Comparison of ENCODE assay signal across 11 mouse cellular contexts in genomic region chr11:5062860-5063505, GRCm38 (mm10). TPM values are rescaled to one million over a fixed set of nuclear protein-coding genes. Genes with fewer than 3 reads are reported as not detected.
DNase-seq lines count a peak whose midpoint lies in the region; ATAC-seq lines count a peak whose summit lies in the region.
"Had no signal": no experiment of that assay in that cellular context is flagged by ENCODE, and none has a peak within 500 bp of the region (broad histone marks: within the 10 kb centered on the region; RNA-seq: fewer than 3 reads in every experiment).

No protein-coding gene starts in this region.

- H3K27me3 ChIP-seq in heart, embryonic 12.5 days (replicated peaks), result peaks cover 61% of the 10 kb centered on the region
- H3K27me3 ChIP-seq in embryonic facial prominence, embryonic 14.5 days (replicated peaks; ENCODE audit: control insufficient read depth, insufficient read depth, low read length), result peaks cover 59% of the 10 kb centered on the region
- peaks cover 67% of the 10 kb centered on the region for H3K27me3 ChIP-seq in midbrain, embryonic 11.5 days (ENCODE audit: control insufficient read depth, insufficient read depth, low read length)

- H3K4me2 ChIP-seq in heart, embryonic 12.5 days, result 0 out of 2 replicates have a peak overlapping the region, but pooled peaks have one; percentile 78
- H3K4me2 ChIP-seq in embryonic facial prominence, embryonic 14.5 days (ENCODE audit: low read depth, low read length), result peak overlapping the region; percentile 80; the same call in 1 of the 2 replicates
- no peak overlapping the region for H3K4me2 ChIP-seq in midbrain, embryonic 11.5 days

- no peak overlapping the region for H3K9ac ChIP-seq in heart, embryonic 12.5 days
- H3K9ac ChIP-seq in embryonic facial prominence, embryonic 14.5 days (ENCODE audit: low read depth, low read length), result no peak overlapping the region
- H3K9ac ChIP-seq in midbrain, embryonic 11.5 days (ENCODE audit: low read length), result no peak overlapping the region

- H3K27ac ChIP-seq in heart, embryonic 12.5 days (ENCODE audit: poor library complexity, severe bottlenecking), result no peak overlapping the region
- no peak overlapping the region for H3K27ac ChIP-seq in embryonic facial prominence, embryonic 14.5 days (replicated peaks; ENCODE audit: low read depth, low read length)
- no peak overlapping the region for H3K27ac ChIP-seq in midbrain, embryonic 11.5 days (ENCODE audit: low read depth, low read length)

- no peaks in the 10 kb centered on the region for H3K9me3 ChIP-seq in heart, embryonic 12.5 days (replicated peaks)
- H3K9me3 ChIP-seq in embryonic facial prominence, embryonic 14.5 days (ENCODE audit: control insufficient read depth, low read length), result no peaks in the 10 kb centered on the region
- H3K9me3 ChIP-seq in midbrain, embryonic 11.5 days (ENCODE audit: control insufficient read depth, low read length), result no peaks in the 10 kb centered on the region; the same call in 1 of the 2 replicates

- peaks cover 10% of the 10 kb centered on the region; the same call in 1 of the 2 replicates for H3K36me3 ChIP-seq in heart, embryonic 12.5 days
- H3K36me3 ChIP-seq in embryonic facial prominence, embryonic 14.5 days (ENCODE audit: control insufficient read depth, insufficient read depth, low read length), result peaks cover 13% of the 10 kb centered on the region
- peaks cover under 1% of the 10 kb centered on the region; the same call in 1 of the 2 replicates for H3K36me3 ChIP-seq in midbrain, embryonic 11.5 days (ENCODE audit: control insufficient read depth, insufficient read depth, low read length)

- 74% methylated on average over 13 of the region's 13 CpGs for WGBS in heart, embryonic 12.5 days
- WGBS in embryonic facial prominence, embryonic 14.5 days, result 69% methylated on average over 12 of the region's 13 CpGs
- WGBS in midbrain, embryonic 11.5 days, result 64% methylated on average over 13 of the region's 13 CpGs

- peaks cover 64% of the 10 kb centered on the region for H3K4me1 ChIP-seq in heart, embryonic 12.5 days (replicated peaks)
- H3K4me1 ChIP-seq in embryonic facial prominence, embryonic 14.5 days (ENCODE audit: control insufficient read depth, insufficient read depth, low read length), result peaks cover 24% of the 10 kb centered on the region
- H3K4me1 ChIP-seq in midbrain, embryonic 11.5 days (ENCODE audit: control insufficient read depth, insufficient read depth, low read length), result peaks cover 38% of the 10 kb centered on the region

- no peak for ATAC-seq in heart, embryonic 12.5 days (ENCODE audit: insufficient number of reproducible peaks, low FRiP score)
- ATAC-seq in embryonic facial prominence, embryonic 14.5 days (ENCODE audit: low read depth), result no peak
- no peak for ATAC-seq in midbrain, embryonic 11.5 days (ENCODE audit: low FRiP score)

- no peak overlapping the region for H3K4me3 ChIP-seq in heart, embryonic 12.5 days
- no peak overlapping the region for H3K4me3 ChIP-seq in embryonic facial prominence, embryonic 14.5 days (ENCODE audit: low read depth, low read length)
- no peak overlapping the region for H3K4me3 ChIP-seq in midbrain, embryonic 11.5 days (ENCODE audit: low read depth, low read length)

- DNase-seq in heart, adult 8-10 months (ENCODE audit: low spot score), result no peak
- peak; percentile 24 to 40 for DNase-seq in B cell, adult 2 months
- no peak for DNase-seq in embryonic facial prominence, embryonic 14.5 days (ENCODE audit: low spot score)
- DNase-seq in midbrain, embryonic 11.5 days (ENCODE audit: low spot score, missing footprints), result peak; percentile 90
- DNase-seq in spleen, adult 18-20 months, result no peak
- no peak for DNase-seq in Muller cell, postnatal 12 days (ENCODE audit: inconsistent ontology term)
- no peak for DNase-seq in adrenal gland, adult 2 months
- DNase-seq: adrenal gland, postnatal 25 days; lung, postnatal 36 days; thymus, postnatal 36 days had no signal

RNA-seq across cellular contexts. Expression of gene Gas2l1, which starts 2.1 kb away (rescaled TPM):
- 31.6 and 35.8 TPM in 2 replicates for polyA plus RNA-seq in heart, embryonic 12.5 days (2016; fragmentation: Nextera tagmentation; extraction: Ambion mirVana)
- 10 to 100 TPM; 13.8 to 18.1 (median 15.6) TPM for total RNA-seq in heart, adult 8-10 months (2022)
- 33.8 and 38.1 TPM in 2 replicates for polyA plus RNA-seq in embryonic facial prominence, embryonic 14.5 days (2014; fragmentation: Nextera tagmentation; extraction: Ambion mirVana)
- polyA plus RNA-seq in midbrain, embryonic 11.5 days (2014; fragmentation: Nextera tagmentation; extraction: Ambion mirVana), result 19.4 and 23.1 TPM in 2 replicates
- total RNA-seq in adrenal gland, adult 2 months (2021), result 10 to 100 TPM; 42.6 to 58.4 TPM
- polyA plus RNA-seq in adrenal gland, adult 2 months (2012; rRNA removed), result 108 and 131 TPM in 2 replicates

RNA-seq across cellular contexts. Expression of gene Rasl10a, which starts 5.1 kb away (rescaled TPM):
- polyA plus RNA-seq in heart, embryonic 12.5 days (2016; fragmentation: Nextera tagmentation; extraction: Ambion mirVana), result 0.70 and 1.0 TPM in 2 replicates
- 1 to 10 TPM; 3.3 to 7.8 (median 5.8) TPM for total RNA-seq in heart, adult 8-10 months (2022)
- polyA plus RNA-seq in embryonic facial prominence, embryonic 14.5 days (2014; fragmentation: Nextera tagmentation; extraction: Ambion mirVana), result 3.8 and 4.8 TPM in 2 replicates
- polyA plus RNA-seq in midbrain, embryonic 11.5 days (2014; fragmentation: Nextera tagmentation; extraction: Ambion mirVana), result 0.19 and 0.37 TPM in 2 replicates
- total RNA-seq in adrenal gland, adult 2 months (2021), result under 1 TPM; 0.35 to 0.52 TPM
- 2.2 and 2.6 TPM in 2 replicates for polyA plus RNA-seq in adrenal gland, adult 2 months (2012; rRNA removed)

RNA-seq across cellular contexts. Expression of gene Rhbdd3, which starts 35.7 kb away (rescaled TPM):
- 26.5 and 28.4 TPM in 2 replicates for polyA plus RNA-seq in heart, embryonic 12.5 days (2016; fragmentation: Nextera tagmentation; extraction: Ambion mirVana)
- 10 to 100 TPM; 26.7 to 27.7 (median 27.3) TPM for total RNA-seq in heart, adult 8-10 months (2022)
- polyA plus RNA-seq in embryonic facial prominence, embryonic 14.5 days (2014; fragmentation: Nextera tagmentation; extraction: Ambion mirVana), result 21.8 and 26.5 TPM in 2 replicates
- 20.4 and 21.3 TPM in 2 replicates for polyA plus RNA-seq in midbrain, embryonic 11.5 days (2014; fragmentation: Nextera tagmentation; extraction: Ambion mirVana)
- 10 to 100 TPM; 18.2 to 24.8 TPM for total RNA-seq in adrenal gland, adult 2 months (2021)
- 38.1 and 60.4 TPM in 2 replicates for polyA plus RNA-seq in adrenal gland, adult 2 months (2012; rRNA removed)

RNA-seq across cellular contexts. Expression of gene Ewsr1, which starts 36.1 kb away (rescaled TPM):
- polyA plus RNA-seq in heart, embryonic 12.5 days (2016; fragmentation: Nextera tagmentation; extraction: Ambion mirVana), result 475 and 499 TPM in 2 replicates
- total RNA-seq in heart, adult 8-10 months (2022), result 100 to 1,000 TPM in 1 of 4 experiments, 10 to 100 TPM in 3; 74.3 to 111 (median 95.2) TPM
- 283 and 350 TPM in 2 replicates for polyA plus RNA-seq in embryonic facial prominence, embryonic 14.5 days (2014; fragmentation: Nextera tagmentation; extraction: Ambion mirVana)
- polyA plus RNA-seq in midbrain, embryonic 11.5 days (2014; fragmentation: Nextera tagmentation; extraction: Ambion mirVana), result 419 and 422 TPM in 2 replicates
- total RNA-seq in adrenal gland, adult 2 months (2021), result 100 to 1,000 TPM; 193 to 525 TPM
- polyA plus RNA-seq in adrenal gland, adult 2 months (2012; rRNA removed), result 395 and 441 TPM in 2 replicates

Comparison
In these comparisons a context has a peak if more than half of its experiments do, and no peak if none do; other contexts are left out.
1. DNase-seq: peak in B cell, adult 2 months (2 of 2) and midbrain, embryonic 11.5 days (single experiment); none in heart, adult 8-10 months (single experiment), embryonic facial prominence, embryonic 14.5 days (single experiment), spleen, adult 18-20 months (0 of 2), Muller cell, postnatal 12 days (single experiment) and adrenal gland, adult 2 months (single experiment).